In the genomic region with DNA sequence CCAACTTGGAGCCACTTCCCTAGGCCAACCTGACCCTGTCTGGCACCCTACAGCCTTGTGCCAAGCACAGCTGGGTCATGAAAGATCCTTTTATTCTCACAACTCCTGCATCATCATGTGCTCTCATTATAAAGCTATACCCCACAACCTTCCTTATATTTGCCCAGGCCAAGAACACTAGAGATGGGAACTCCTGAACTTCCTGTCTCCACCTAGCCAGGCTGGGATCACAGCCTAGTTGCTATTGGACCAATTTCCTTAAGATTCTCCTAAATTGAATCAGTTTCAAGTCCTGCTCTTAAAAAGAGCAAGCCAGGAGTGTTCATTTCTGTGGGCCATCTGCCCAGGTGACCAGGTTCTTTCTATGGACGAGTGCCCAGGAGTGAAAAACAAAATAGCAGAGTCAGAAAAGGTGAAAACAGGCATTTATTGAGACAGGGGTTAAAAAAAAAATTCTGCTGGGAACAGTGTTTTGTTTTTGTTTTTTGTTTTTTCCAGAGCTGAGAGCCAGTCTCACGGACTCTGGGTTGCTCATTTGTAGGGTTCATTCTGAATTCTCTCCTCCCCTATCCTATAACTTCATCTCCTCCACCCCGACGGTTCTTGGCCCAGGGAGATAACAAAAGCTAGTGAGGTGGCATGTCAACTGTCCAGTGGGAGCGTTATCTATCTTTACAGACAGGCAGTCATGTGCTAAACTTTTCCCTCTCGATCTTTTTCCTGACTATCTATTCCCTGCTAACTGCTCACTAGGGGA, we compare ENCODE assay signal across 8 mouse cellular contexts. TPM values are rescaled to one million over a fixed set of nuclear protein-coding genes. Genes with fewer than 3 reads are reported as not detected.
DNase-seq lines count a peak whose midpoint lies in the region; ATAC-seq and TF ChIP-seq lines count a peak whose summit lies in the region.

No protein-coding gene starts in this region.

- no peaks in the 10 kb centered on the region for H3K36me3 ChIP-seq in kidney, embryonic 16.5 days (ENCODE audit: insufficient read depth, low read length)
- no peaks in the 10 kb centered on the region for H3K36me3 ChIP-seq in forebrain, embryonic 16.5 days (ENCODE audit: control insufficient read depth, insufficient read depth)
- 0 out of 2 replicates have a peak, but pooled peaks cover 6% of the 10 kb centered on the region for H3K36me3 ChIP-seq in liver, embryonic 15.5 days (replicated peaks)

- TF ChIP-seq CTCF in bone marrow, adult 2 months (IDR thresholded peaks at IDR 0.05; ENCODE audit: control insufficient read depth, insufficient read depth, low read length): no peak

- no peaks in the 10 kb centered on the region for H3K9me3 ChIP-seq in kidney, embryonic 16.5 days (ENCODE audit: low read length)
- H3K9me3 ChIP-seq in forebrain, embryonic 16.5 days (ENCODE audit: control insufficient read depth, low read length): no peaks in the 10 kb centered on the region
- H3K9me3 ChIP-seq in liver, embryonic 15.5 days (replicated peaks): no peaks in the 10 kb centered on the region

- H3K4me3 ChIP-seq in kidney, embryonic 16.5 days (ENCODE audit: low read length): peak overlapping the region; percentile 84
- H3K4me3 ChIP-seq in bone marrow, adult 2 months (replicated peaks; ENCODE audit: control insufficient read depth, low read depth, low read length): peak overlapping the region; percentile 79
- peak overlapping the region; percentile 94 for H3K4me3 ChIP-seq in forebrain, embryonic 16.5 days (replicated peaks; ENCODE audit: low read length)
- peak overlapping the region; percentile 96 for H3K4me3 ChIP-seq in liver, embryonic 15.5 days (replicated peaks)

- H3K9ac ChIP-seq in kidney, embryonic 16.5 days (replicated peaks; ENCODE audit: low read length): peak overlapping the region; percentile 96
- H3K9ac ChIP-seq in forebrain, embryonic 16.5 days (replicated peaks; ENCODE audit: low read depth, low read length): peak overlapping the region; percentile 94
- H3K9ac ChIP-seq in liver, embryonic 15.5 days: peak overlapping the region; percentile 98

- peak overlapping the region; percentile 88 for H3K27ac ChIP-seq in kidney, embryonic 16.5 days (ENCODE audit: low read length)
- H3K27ac ChIP-seq in bone marrow, adult 2 months (ENCODE audit: control insufficient read depth, insufficient read depth, low read depth, low read length, poor library complexity): peak overlapping the region; percentile 99
- peak overlapping the region; percentile 84 for H3K27ac ChIP-seq in forebrain, embryonic 16.5 days (ENCODE audit: low read length)
- H3K27ac ChIP-seq in liver, embryonic 15.5 days (replicated peaks): peak overlapping the region; percentile 100

- DNase-seq in kidney, postnatal 10 days: no peak
- no peak for DNase-seq in gastrocnemius, adult 8-10 months (ENCODE audit: low spot score in 2 of 2)
- no peak for DNase-seq in adrenal gland, adult (ENCODE audit: inconsistent age in 2 of 2, low spot score in 1 of 2)
- DNase-seq in frontal cortex, postnatal 25 days (ENCODE audit: low spot score in 2 of 2): no peak

- peak overlapping the region; percentile 68 for H3K4me2 ChIP-seq in kidney, embryonic 16.5 days (replicated peaks; ENCODE audit: low read depth, low read length)
- peak overlapping the region; percentile 93 for H3K4me2 ChIP-seq in forebrain, embryonic 16.5 days (ENCODE audit: low read length)
- H3K4me2 ChIP-seq in liver, embryonic 15.5 days: peak overlapping the region; percentile 84

- H3K4me1 ChIP-seq in kidney, embryonic 16.5 days (ENCODE audit: insufficient read depth, low read length): peaks cover 17% of the 10 kb centered on the region
- H3K4me1 ChIP-seq in bone marrow, adult 2 months (ENCODE audit: control insufficient read depth, insufficient read depth, low read length): no peaks in the 10 kb centered on the region; the same call in none of the 2 replicates
- H3K4me1 ChIP-seq in forebrain, embryonic 16.5 days (replicated peaks; ENCODE audit: control insufficient read depth, insufficient read depth, low read length): peaks cover 21% of the 10 kb centered on the region
- peaks cover 71% of the 10 kb centered on the region for H3K4me1 ChIP-seq in liver, embryonic 15.5 days (replicated peaks)

- no peaks in the 10 kb centered on the region for H3K27me3 ChIP-seq in kidney, embryonic 16.5 days (ENCODE audit: insufficient read depth, low read length)
- no peaks in the 10 kb centered on the region for H3K27me3 ChIP-seq in forebrain, embryonic 16.5 days (replicated peaks; ENCODE audit: control insufficient read depth, insufficient read depth, low read length)
- no peaks in the 10 kb centered on the region for H3K27me3 ChIP-seq in liver, embryonic 15.5 days

- no peak for ATAC-seq in kidney, embryonic 16.5 days (ENCODE audit: low FRiP score, low TSS enrichment)
- ATAC-seq in forebrain, embryonic 16.5 days: no peak
- ATAC-seq in liver, embryonic 15.5 days (ENCODE audit: insufficient read depth): peak; percentile 87

- TF ChIP-seq POLR2A in bone marrow, adult 2 months (IDR thresholded peaks at IDR 0.05; ENCODE audit: borderline replicate concordance, control insufficient read depth, low read depth, low read length): no peak

- 14% methylated on average over 6 of the region's 6 CpGs for WGBS in kidney, embryonic 16.5 days
- WGBS in bone marrow, adult 2 months: 11% methylated on average over 6 of the region's 6 CpGs
- 11% methylated on average over 6 of the region's 6 CpGs for WGBS in forebrain, embryonic 16.5 days
- WGBS in liver, embryonic 15.5 days (ENCODE audit: insufficient replicate concordance): 3% methylated on average over 6 of the region's 6 CpGs

RNA-seq across cellular contexts. Expression of a gene that starts 0.8 kb away (rescaled TPM):
- polyA plus RNA-seq in kidney, embryonic 16.5 days (2015; fragmentation: Nextera tagmentation; extraction: Ambion mirVana): 32.6 and 33.2 TPM in 2 replicates
- 16.9 and 36.5 TPM in 2 replicates for polyA plus RNA-seq in bone marrow, adult 2 months (2011; ENCODE audit: insufficient read depth, insufficient read length, low replicate concordance, missing spikeins)
- polyA plus RNA-seq in forebrain, embryonic 16.5 days (2015; fragmentation: Nextera tagmentation; extraction: Ambion mirVana): 44.7 and 47.0 TPM in 2 replicates
- polyA plus RNA-seq in liver, embryonic 15.5 days (2015; fragmentation: Nextera tagmentation; extraction: Ambion mirVana): 22.7 and 25.2 TPM in 2 replicates
- 100 to 1,000 TPM in 3 of 4 experiments, 10 to 100 TPM in 1; 94.6 to 134 (median 116) TPM for total RNA-seq in gastrocnemius, adult 8-10 months (2022)

RNA-seq across cellular contexts. Expression of a gene that starts 26.2 kb away (rescaled TPM):
- 5.9 and 6.3 TPM in 2 replicates for polyA plus RNA-seq in kidney, embryonic 16.5 days (2015; fragmentation: Nextera tagmentation; extraction: Ambion mirVana)
- 6.1 and 6.6 TPM in 2 replicates for polyA plus RNA-seq in bone marrow, adult 2 months (2011; ENCODE audit: insufficient read depth, insufficient read length, low replicate concordance, missing spikeins)
- polyA plus RNA-seq in forebrain, embryonic 16.5 days (2015; fragmentation: Nextera tagmentation; extraction: Ambion mirVana): 14.3 and 14.9 TPM in 2 replicates
- polyA plus RNA-seq in liver, embryonic 15.5 days (2015; fragmentation: Nextera tagmentation; extraction: Ambion mirVana): 6.0 and 6.6 TPM in 2 replicates
- 1 to 10 TPM; 2.0 to 4.1 (median 3.5) TPM for total RNA-seq in gastrocnemius, adult 8-10 months (2022)

RNA-seq across cellular contexts. Expression of a gene that starts 46.0 kb away (rescaled TPM):
- 33.4 and 35.1 TPM in 2 replicates for polyA plus RNA-seq in kidney, embryonic 16.5 days (2015; fragmentation: Nextera tagmentation; extraction: Ambion mirVana)
- 15.0 and 25.2 TPM in 2 replicates for polyA plus RNA-seq in bone marrow, adult 2 months (2011; ENCODE audit: insufficient read depth, insufficient read length, low replicate concordance, missing spikeins)
- 22.3 and 23.0 TPM in 2 replicates for polyA plus RNA-seq in forebrain, embryonic 16.5 days (2015; fragmentation: Nextera tagmentation; extraction: Ambion mirVana)
- 22.7 and 26.2 TPM in 2 replicates for polyA plus RNA-seq in liver, embryonic 15.5 days (2015; fragmentation: Nextera tagmentation; extraction: Ambion mirVana)
- total RNA-seq in gastrocnemius, adult 8-10 months (2022): 10 to 100 TPM; 52.7 to 61.0 (median 55.8) TPM
